Mouse (Mus musculus) kidney, adult 2 months (tissue): ENCODE results near the gene Rtn4rl1.

Source experiments
- CTCF ChIP-seq: fragments of 200-500 bp; conservative IDR thresholded peaks from 2 replicates; pipeline ENCODE4 v1.5.1; 2011; ENCODE audit warnings: low read depth, mild to moderate bottlenecking, control low read depth, low read length, moderate library complexity, mixed read lengths; ENCODE audit not compliant: insufficient read depth, insufficient read length
- POLR2A ChIP-seq: fragments of 200-500 bp; IDR thresholded peaks from one replicate; pipeline ENCODE4 v1.6.1; 2011; ENCODE audit warnings: low read depth, low read length, control low read depth

GRCm38 (mm10) chr11:75161417-75162008 is 32.1 kb upstream of the Rtn4rl1 start:
- TF ChIP-seq CTCF (no peak), POLR2A (no peak)
